Mouse (Mus musculus) hindbrain, embryonic 16.5 days (tissue): Measurements from ENCODE around the gene Srebf1. TPM values are rescaled to one million over a fixed set of nuclear protein-coding genes. Genes with fewer than 3 reads are reported as not detected.

Experiments used
- ATAC-seq: fragments of 200-750 bp; cut with Nextera tagmentation; 2 replicates; pipeline ENCODE4 v1.8.0; 2017; ENCODE audit warnings: moderate TSS enrichment, moderate library complexity
- H3K27ac ChIP-seq: fragments of 300-500 bp; sonication (generic); 2 replicates; pipeline ENCODE4 v1.5.1; 2014; ENCODE audit warnings: low read depth, mild to moderate bottlenecking, control low read depth, low read length, moderate library complexity
- H3K27me3 ChIP-seq: fragments of 300-500 bp; sonication (generic); replicated peaks from 2 replicates; pipeline ENCODE4 v1.6.1; 2014; ENCODE audit warnings: low read length; ENCODE audit not compliant: control insufficient read depth, insufficient read depth
- H3K36me3 ChIP-seq: fragments of 300-500 bp; sonication (generic); 2 replicates; pipeline ENCODE4 v1.6.1; 2014; ENCODE audit warnings: mild to moderate bottlenecking, low read length, moderate library complexity, mixed read lengths; ENCODE audit not compliant: control insufficient read depth, insufficient read depth
- H3K4me1 ChIP-seq: fragments of 300-500 bp; sonication (generic); 2 replicates; pipeline ENCODE4 v1.6.1; 2014; ENCODE audit warnings: low read depth, low read length; ENCODE audit not compliant: control insufficient read depth, insufficient read depth
- H3K4me2 ChIP-seq: fragments of 300-500 bp; sonication (generic); 2 replicates; pipeline ENCODE4 v1.6.1; 2014; ENCODE audit warnings: mild to moderate bottlenecking, low read length, control low read depth, moderate library complexity
- H3K4me3 ChIP-seq: fragments of 300-500 bp; sonication (generic); 2 replicates; pipeline ENCODE4 v1.5.1; 2014; ENCODE audit warnings: mild to moderate bottlenecking, low read length, control low read depth, moderate library complexity
- H3K9ac ChIP-seq: fragments of 300-500 bp; sonication (generic); 2 replicates; pipeline ENCODE4 v1.6.1; 2014; ENCODE audit warnings: low read depth, mild to moderate bottlenecking, control low read depth, low read length, moderate library complexity
- H3K9me3 ChIP-seq: fragments of 300-500 bp; sonication (generic); 2 replicates; pipeline ENCODE4 v1.6.1; 2014; ENCODE audit warnings: mild to moderate bottlenecking, low read length, moderate library complexity; ENCODE audit not compliant: control insufficient read depth
- WGBS: fragments of 180-500 bp; shearing (Covaris S2); extraction: QIAGEN DNeasy Blood & Tissue Kit; methylation state at CpG from one replicate; pipeline ENCODE4 v1.1.7; 2014; 5-methylcytosine and 5-hydroxymethylcytosine counted together
- polyA plus RNA-seq: library from polyadenylated mRNA; unstranded; fragments of >200 nt; fragmentation: Nextera tagmentation; extraction: Ambion mirVana; gene quantifications from 2 replicates; pipeline ENCODE4 v1.2.1, GENCODE M21; 2015

The Srebf1 gene
- polyA plus RNA-seq, 1 experiment from 2014 or later, result 42.5 TPM

DNA sequence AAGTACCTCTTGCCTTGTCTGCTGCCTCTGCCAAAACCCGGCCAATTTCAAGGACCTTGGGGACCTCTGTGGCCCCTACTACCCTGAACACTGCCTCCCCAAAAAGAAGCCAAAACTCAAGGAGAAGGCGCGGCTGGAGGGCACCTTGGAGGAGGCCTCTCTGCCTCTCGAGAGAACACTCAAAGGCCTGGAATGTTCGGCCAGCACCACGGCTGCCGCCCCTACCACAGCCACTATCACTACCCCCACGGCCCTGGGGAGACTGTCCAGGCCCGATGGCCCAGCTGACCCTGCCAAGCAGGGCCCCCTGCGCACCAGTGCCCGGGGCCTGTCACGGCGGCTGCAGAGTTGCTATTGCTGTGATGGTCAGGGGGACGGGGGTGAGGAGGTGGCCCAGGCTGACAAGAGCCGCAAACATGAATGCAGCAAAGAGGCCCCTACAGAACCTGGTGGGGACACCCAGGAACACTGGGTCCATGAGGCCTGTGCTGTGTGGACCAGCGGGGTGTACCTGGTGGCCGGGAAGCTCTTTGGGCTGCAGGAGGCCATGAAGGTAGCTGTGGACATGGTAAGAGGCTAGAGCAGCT is 32.2 kb downstream of the Srebf1 start:
- no peaks in the 10 kb centered on the region for H3K9me3 ChIP-seq
- 92% methylated on average over 17 of the region's 17 CpGs for whole genome bisulfite sequencing
- ATAC-seq, result no peak
- H3K9ac ChIP-seq, result no peak overlapping the region
- peaks cover 54% of the 10 kb centered on the region for H3K36me3 ChIP-seq
- H3K4me2 ChIP-seq, result no peak overlapping the region
- H3K27me3 ChIP-seq, result no peaks in the 10 kb centered on the region
- no peak overlapping the region for H3K27ac ChIP-seq
- no peak overlapping the region for H3K4me3 ChIP-seq
- peaks cover 13% of the 10 kb centered on the region for H3K4me1 ChIP-seq

DNA sequence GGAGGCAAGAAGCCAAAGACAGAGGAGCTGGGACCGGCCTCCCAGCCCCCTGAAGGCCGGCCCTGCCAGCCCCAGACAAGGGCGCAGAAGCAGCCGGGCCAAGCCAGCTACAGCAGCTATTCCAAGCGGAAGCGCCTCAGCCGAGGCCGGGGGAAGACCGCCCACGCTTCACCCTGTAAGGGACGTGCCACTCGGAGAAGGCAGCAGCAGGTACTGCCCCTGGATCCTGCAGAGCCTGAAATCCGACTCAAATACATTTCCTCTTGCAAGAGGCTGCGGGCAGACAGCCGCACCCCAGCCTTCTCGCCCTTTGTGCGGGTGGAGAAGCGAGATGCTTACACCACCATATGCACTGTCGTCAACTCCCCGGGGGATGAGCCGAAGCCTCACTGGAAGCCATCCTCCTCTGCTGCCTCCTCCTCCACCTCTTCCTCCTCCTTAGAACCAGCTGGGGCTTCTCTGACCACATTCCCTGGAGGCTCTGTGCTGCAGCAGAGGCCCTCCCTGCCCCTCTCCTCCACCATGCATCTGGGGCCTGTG is 32.8 kb downstream of the Srebf1 start:
- H3K36me3 ChIP-seq, result peaks cover 48% of the 10 kb centered on the region
- no peak overlapping the region for H3K4me3 ChIP-seq
- H3K9ac ChIP-seq, result no peak overlapping the region
- H3K27me3 ChIP-seq, result no peaks in the 10 kb centered on the region
- no peak overlapping the region for H3K27ac ChIP-seq
- ATAC-seq, result no peak
- no peak overlapping the region for H3K4me2 ChIP-seq
- H3K9me3 ChIP-seq, result no peaks in the 10 kb centered on the region
- H3K4me1 ChIP-seq, result peaks cover 19% of the 10 kb centered on the region
- 79% methylated on average over 21 of the region's 21 CpGs for WGBS

DNA sequence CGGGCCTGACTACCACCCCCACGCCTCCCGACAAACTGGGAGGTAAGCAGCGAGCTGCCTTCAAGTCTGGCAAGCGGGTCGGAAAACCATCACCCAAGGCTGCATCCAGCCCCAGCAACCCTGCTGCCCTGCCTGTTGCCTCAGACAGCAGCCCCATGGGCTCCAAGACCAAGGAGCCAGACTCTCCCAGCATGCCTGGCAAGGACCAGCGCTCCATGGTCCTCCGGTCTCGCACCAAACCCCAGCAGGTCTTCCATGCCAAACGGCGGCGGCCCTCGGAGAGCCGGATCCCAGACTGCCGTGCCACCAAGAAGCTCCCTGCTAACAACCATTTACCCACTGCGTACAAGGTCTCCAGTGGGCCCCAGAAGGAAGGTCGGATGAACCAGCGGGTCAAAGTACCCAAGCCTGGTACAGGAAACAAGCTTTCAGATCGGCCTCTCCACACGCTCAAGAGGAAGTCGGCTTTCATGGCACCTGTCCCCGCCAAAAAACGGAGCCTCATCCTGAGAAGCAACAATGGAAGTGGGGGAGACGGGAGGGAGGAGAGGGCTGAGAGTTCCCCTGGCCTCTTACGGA is 34.0 kb downstream of the Srebf1 start:
- Histone ChIP-seq H3K4me2 (no peak overlapping the region), H3K27ac (no peak overlapping the region), H3K4me1 (peaks cover 31% of the 10 kb centered on the region), H3K9me3 (no peaks in the 10 kb centered on the region), H3K4me3 (no peak overlapping the region), H3K9ac (no peak overlapping the region), H3K36me3 (peaks cover 38% of the 10 kb centered on the region), H3K27me3 (no peaks in the 10 kb centered on the region)
- ATAC-seq, result no peak
- 88% methylated on average over 25 of the region's 25 CpGs for WGBS

DNA sequence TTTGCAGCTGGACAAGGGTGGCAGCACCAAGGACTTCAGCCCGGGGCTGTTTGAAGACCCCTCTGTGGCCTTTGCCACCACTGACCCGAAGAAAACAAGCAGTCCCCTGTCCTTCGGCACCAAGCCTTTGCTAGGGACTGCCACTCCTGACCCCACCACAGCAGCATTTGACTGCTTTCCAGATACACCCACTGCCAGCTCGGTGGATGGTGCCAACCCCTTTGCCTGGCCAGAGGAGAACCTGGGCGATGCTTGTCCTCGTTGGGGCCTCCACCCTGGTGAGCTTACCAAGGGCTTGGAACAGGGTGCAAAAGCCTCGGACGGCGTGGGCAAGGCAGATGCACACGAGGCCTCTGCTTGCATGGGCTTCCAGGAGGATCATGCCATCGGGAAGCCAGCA is 35.3 kb downstream of the Srebf1 start:
- no peak overlapping the region for H3K4me2 ChIP-seq
- H3K27me3 ChIP-seq, result no peaks in the 10 kb centered on the region
- H3K4me3 ChIP-seq, result no peak overlapping the region
- peaks cover 36% of the 10 kb centered on the region for H3K36me3 ChIP-seq
- no peak overlapping the region; the same call in 1 of the 2 replicates for H3K27ac ChIP-seq
- 85% methylated on average over 11 of the region's 11 CpGs for WGBS
- no peak for ATAC-seq
- peaks cover 44% of the 10 kb centered on the region for H3K4me1 ChIP-seq
- no peaks in the 10 kb centered on the region for H3K9me3 ChIP-seq
- no peak overlapping the region for H3K9ac ChIP-seq

DNA sequence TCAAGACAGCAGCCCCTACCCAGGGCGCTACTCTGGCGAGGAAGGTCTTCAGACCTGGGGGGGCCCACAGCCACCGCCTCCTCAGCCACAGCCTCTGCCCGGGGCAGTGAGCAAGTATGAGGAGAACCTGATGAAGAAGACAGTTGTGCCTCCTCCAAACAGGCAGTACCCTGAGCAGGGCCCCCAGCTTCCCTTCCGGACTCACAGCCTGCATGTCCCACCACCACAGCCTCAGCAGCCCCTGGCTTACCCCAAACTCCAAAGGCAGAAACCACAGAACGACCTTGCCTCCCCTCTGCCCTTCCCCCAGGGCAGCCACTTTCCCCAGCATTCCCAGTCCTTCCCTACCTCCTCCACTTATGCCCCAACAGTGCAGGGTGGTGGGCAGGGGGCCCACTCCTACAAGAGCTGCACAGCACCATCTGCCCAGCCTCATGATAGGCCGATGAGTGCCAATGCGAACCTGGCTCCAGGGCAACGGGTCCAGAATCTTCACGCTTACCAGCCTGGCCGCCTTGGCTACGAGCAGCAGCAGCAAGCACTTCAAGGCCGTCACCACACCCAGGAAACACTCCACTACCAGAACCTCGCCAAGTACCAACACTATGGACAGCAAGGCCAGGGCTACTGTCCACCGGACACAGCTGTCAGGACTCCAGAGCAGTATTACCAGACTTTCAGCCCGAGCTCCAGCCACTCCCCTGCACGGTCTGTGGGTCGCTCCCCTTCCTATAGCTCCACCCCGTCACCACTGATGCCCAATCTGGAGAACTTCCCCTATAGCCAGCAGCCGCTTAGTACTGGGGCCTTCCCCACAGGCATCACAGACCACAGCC is 36.8 kb downstream of the Srebf1 start:
- Histone ChIP-seq H3K4me2 (peak overlapping the region; percentile 7; the same call in 1 of the 2 replicates), H3K4me1 (peaks cover 54% of the 10 kb centered on the region), H3K9me3 (no peaks in the 10 kb centered on the region), H3K4me3 (no peak overlapping the region), H3K27ac (peak overlapping the region; percentile 80), H3K36me3 (peaks cover 26% of the 10 kb centered on the region), H3K9ac (peak overlapping the region; percentile 8), H3K27me3 (no peaks in the 10 kb centered on the region)
- ATAC-seq, result peak; percentile 38; the same call in 1 of the 2 replicates
- whole genome bisulfite sequencing, result 60% methylated on average over 19 of the region's 20 CpGs

DNA sequence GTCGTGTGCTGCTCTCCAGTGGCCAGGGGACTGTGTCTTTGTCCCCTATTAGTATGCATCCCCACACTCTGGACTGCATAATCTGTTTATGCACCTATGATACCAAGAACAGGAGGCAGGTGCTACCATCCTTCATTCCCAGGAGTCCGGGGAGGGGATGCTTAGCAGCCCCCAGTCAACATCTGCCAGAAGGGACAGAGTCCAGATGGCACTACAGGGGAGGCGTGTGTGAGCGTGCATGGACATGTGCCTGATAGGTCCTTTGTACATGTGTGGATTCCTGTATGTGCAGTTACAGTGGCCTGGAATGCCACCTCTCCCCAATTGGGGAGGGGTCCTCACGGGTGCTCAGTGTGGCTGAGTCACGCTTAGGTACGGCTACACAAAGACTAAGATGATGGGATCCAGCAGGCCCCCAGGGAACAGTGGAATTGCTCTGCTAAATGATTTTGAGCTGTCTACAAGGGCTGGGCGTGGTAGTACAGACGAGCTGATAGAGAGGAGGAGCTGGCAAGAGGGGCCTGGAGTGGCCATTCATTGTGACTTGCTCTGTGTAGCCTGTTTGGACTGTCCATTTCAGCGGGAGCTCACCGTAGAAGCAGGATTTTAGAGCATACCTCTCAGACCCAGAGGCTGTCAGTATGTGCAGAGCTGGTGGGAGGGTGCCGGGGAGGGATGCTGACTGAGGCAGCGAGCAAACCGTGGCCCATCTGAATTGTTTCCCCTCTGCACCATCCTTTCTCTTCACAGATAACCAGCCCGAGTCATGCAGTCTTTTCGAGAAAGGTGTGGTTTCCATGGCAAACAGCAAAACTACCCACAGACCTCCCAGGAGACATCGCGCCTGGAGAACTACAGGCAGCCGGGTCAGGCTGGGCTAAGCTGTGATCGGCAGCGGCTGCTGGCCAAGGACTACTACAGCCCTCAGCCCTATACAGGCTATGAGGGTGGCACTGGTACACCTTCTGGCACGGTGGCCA is 37.7 kb downstream of the Srebf1 start:
- Histone ChIP-seq H3K27ac (peak overlapping the region; percentile 80), H3K27me3 (no peaks in the 10 kb centered on the region), H3K4me3 (no peak overlapping the region), H3K4me2 (peak overlapping the region; percentile 7; the same call in 1 of the 2 replicates), H3K36me3 (peaks cover 20% of the 10 kb centered on the region), H3K9me3 (no peaks in the 10 kb centered on the region), H3K9ac (peak overlapping the region; percentile 45), H3K4me1 (peaks cover 59% of the 10 kb centered on the region)
- WGBS, result 28% methylated on average over 22 of the region's 22 CpGs
- ATAC-seq, result peak; percentile 11; the same call in 1 of the 2 replicates

DNA sequence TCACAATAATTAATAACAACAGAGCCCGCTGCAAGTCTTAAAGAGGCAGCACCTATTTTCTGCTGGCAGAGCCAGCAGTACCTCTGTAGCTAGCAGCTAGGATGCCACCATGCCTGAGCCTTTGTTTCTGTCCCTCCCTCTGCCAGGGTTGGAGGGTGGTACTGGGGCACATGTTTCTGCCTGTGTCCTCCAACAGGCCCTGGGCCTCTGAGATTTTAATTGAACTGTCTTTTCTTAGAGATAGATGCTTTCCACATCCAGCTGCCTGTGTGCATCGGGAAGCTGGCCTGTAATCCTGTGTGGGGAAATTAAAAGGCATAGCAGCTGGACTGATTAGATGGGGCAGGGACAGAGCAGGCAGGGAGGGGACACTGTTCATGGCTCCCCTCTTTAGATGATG is 39.6 kb downstream of the Srebf1 start:
- 19% methylated on average over 2 of the region's 2 CpGs for whole genome bisulfite sequencing
- H3K9ac ChIP-seq, result peak overlapping the region; percentile 42
- ATAC-seq, result no peak

DNA sequence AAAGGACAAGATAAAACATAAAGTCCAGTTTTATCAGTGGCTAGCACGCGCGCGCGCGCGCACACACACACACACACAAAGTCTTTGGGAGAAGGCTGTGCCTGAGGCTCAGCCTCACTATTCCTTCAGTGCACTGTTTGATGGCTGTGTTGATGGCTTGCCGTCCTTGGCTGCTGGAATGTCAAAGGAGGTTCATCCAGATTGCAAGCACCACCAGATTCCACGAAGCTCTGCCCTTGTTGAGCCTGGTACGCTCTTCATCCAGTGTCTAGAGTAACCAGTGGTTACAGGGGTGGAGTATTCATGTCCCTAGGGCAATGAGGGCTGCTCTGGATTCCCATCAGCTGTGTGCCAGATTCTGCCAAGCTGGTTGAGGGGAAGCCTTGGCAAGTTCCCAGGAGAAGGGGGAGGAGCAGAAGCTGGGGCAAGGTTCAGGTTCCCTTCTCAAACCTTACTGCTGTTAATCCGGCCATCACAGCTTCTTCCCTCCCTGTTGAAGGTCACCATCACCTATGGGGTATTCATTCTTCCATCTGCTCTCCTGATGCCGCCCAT is 40.2 kb downstream of the Srebf1 start:
- no peak overlapping the region for H3K4me3 ChIP-seq
- H3K27me3 ChIP-seq, result no peaks in the 10 kb centered on the region
- peak overlapping the region; percentile 13 for H3K4me2 ChIP-seq
- H3K9ac ChIP-seq, result peak overlapping the region; percentile 42; the same call in 1 of the 2 replicates
- WGBS, result 70% methylated on average over 12 of the region's 12 CpGs
- no peak for ATAC-seq
- peak overlapping the region; percentile 80 for H3K27ac ChIP-seq
- H3K36me3 ChIP-seq, result no peaks in the 10 kb centered on the region; the same call in 1 of the 2 replicates
- H3K9me3 ChIP-seq, result no peaks in the 10 kb centered on the region
- H3K4me1 ChIP-seq, result peaks cover 80% of the 10 kb centered on the region

More for the DNA sequence above, 39.6 kb downstream of the Srebf1 start:
- Histone ChIP-seq H3K4me1 (peaks cover 74% of the 10 kb centered on the region), H3K4me2 (peak overlapping the region; percentile 13; the same call in 1 of the 2 replicates), H3K4me3 (no peak overlapping the region), H3K9me3 (no peaks in the 10 kb centered on the region), H3K36me3 (peaks cover 2% of the 10 kb centered on the region; the same call in 1 of the 2 replicates), H3K27me3 (no peaks in the 10 kb centered on the region), H3K27ac (peak overlapping the region; percentile 80)
